Mouse (Mus musculus): ENCODE measurements around the gene Gm3029.
"Not testable (repeated sequence)": the region's sequence is repeated elsewhere in the genome, so short reads cannot be mapped to it uniquely, and the experiment has no call there.

Gene Gm3029

GRCm38 (mm10) chr14:3931456-3931855 is at the start of gene Gm3029:
TSS of gene Gm3029 (plus strand) at chr14:3931756.
- not testable (repeated sequence) for DNase-seq

DNA sequence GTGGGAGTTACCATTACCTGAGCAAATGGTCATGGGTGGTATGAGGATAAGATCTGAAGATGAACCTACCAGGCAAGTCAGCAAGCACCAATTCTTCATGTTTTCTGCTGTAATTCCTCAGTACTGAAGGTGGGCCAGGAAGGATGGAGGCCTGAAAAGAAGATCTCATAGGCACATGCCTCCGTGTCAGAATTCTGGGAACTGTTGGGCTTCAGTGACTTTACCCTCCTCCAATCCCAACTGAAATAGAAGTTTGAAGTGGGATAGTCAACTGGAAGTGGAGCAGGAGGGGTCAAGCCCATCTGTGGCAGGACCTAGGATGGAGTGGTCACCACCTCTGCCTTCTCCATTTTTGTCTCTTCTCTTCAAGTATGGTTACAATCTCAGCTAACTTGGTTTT is 47.7 kb upstream of the Gm3029 start, which contains the start of gene Gm2916:
Gene Gm2916 (plus strand): TSS at position 301 of the 400 bp plus-strand sequence.
- not testable (repeated sequence) for DNase-seq

DNA sequence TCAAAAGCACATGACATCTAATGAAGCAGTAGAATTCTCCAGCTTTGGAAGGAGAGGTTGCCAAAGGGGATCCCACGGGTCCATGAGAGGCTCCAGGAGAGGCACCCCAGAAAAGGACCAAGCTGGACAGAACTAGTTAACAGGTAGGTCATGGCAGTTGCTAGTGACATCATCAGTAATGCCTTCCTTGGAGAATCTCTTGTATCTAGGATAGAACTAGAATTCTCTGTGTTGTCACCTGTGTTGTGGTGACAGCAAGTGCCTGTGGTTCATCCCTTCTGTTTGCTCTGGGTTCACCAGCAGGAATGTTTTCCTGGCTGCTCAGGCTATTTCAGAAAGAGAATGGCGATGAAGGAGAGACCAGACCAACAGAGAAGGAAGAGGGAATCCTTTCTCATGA is 31.7 kb downstream of the Gm3029 start, which contains the start of gene Gm3095:
Gene Gm3095 (plus strand): TSS at position 301 of the 400 bp plus-strand sequence.
- not testable (repeated sequence) for DNase-seq
